Comparison of ENCODE assay signal across 26 mouse cellular contexts in the genomic region with DNA sequence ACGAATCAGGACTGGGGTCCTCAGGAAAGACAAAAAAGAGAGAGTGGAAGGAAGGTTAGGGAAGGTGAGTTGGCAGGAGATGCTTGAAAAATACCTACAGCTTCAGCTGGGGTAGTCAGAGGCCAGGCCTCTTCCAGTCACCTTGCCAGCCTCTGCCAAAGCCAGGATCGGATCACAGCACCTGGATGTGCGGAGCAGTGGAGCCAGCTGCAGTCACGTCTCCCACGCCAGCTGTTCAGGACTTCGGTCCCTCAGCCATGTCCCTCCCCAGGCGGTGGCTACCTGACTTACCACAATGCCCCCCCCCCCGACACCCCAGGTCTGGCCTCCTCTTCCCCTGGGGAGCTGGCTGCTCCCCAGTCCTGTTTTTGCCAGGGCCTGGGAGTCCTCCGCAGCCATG.
"Had no signal": no experiment of that assay in that cellular context is flagged by ENCODE, and none has a peak within 500 bp of the region (broad histone marks: within the 10 kb centered on the region; RNA-seq: fewer than 3 reads in every experiment).

No protein-coding gene starts in this region.

- H3K4me3 ChIP-seq: heart, adult 2 months; heart, embryonic 13.5 days; heart, embryonic 15.5 days; hindbrain, embryonic 13.5 days; hindbrain, embryonic 15.5 days; kidney, embryonic 15.5 days; layer of hippocampus, adult 2 months; limb, embryonic 13.5 days; limb, embryonic 15.5 days; liver, embryonic 12.5 days had no signal

- H3K9me3 ChIP-seq: heart, embryonic 13.5 days; heart, embryonic 15.5 days; hindbrain, embryonic 13.5 days; hindbrain, embryonic 15.5 days; kidney, embryonic 15.5 days; limb, embryonic 13.5 days; limb, embryonic 15.5 days; liver, embryonic 12.5 days had no signal

- H3K27ac ChIP-seq: heart, adult 2 months; heart, embryonic 13.5 days; heart, embryonic 15.5 days; hindbrain, embryonic 13.5 days; hindbrain, embryonic 15.5 days; hindbrain, postnatal 0 days; kidney, embryonic 15.5 days; layer of hippocampus, adult 2 months; limb, embryonic 13.5 days; limb, embryonic 15.5 days; liver, embryonic 14.5 days had no signal

- H3K4me1 ChIP-seq: heart, embryonic 13.5 days; heart, embryonic 15.5 days; hindbrain, embryonic 13.5 days; kidney, embryonic 15.5 days had no signal

- DNase-seq: gastrocnemius, postnatal 10 days; gastrocnemius, postnatal 25 days; heart, adult 11 months; heart, adult 2 months; heart, postnatal 14 days; heart, postnatal 36 days; kidney, adult 11 months; kidney, adult 2 months; kidney, adult 9 months; kidney, postnatal 10 days; kidney, postnatal 25 days; layer of hippocampus, adult 9-11 months; layer of hippocampus, postnatal 36 days had no signal

- H3K9ac ChIP-seq: heart, embryonic 13.5 days; heart, embryonic 15.5 days; hindbrain, embryonic 13.5 days; hindbrain, embryonic 15.5 days; kidney, embryonic 15.5 days; limb, embryonic 13.5 days; limb, embryonic 15.5 days; liver, embryonic 12.5 days; liver, embryonic 14.5 days had no signal

- H3K36me3 ChIP-seq: heart, embryonic 13.5 days; heart, embryonic 15.5 days; hindbrain, embryonic 13.5 days; hindbrain, embryonic 15.5 days; kidney, embryonic 15.5 days; limb, embryonic 13.5 days; limb, embryonic 15.5 days; liver, embryonic 12.5 days had no signal

- H3K4me2 ChIP-seq: heart, embryonic 11.5 days; heart, embryonic 13.5 days; heart, embryonic 15.5 days; hindbrain, embryonic 13.5 days; hindbrain, embryonic 15.5 days; kidney, embryonic 15.5 days; limb, embryonic 15.5 days; liver, embryonic 12.5 days had no signal

- ATAC-seq: hindbrain, postnatal 0 days; intestine, embryonic 16.5 days; liver, embryonic 12.5 days had no signal

- H3K27me3 ChIP-seq: hindbrain, embryonic 15.5 days had no signal
